Mouse (Mus musculus) forebrain, embryonic 15.5 days (tissue): ENCODE measurements at regions not wholly inside any gene's neighbourhood (a gene's known extent, or its start where the extent isn't known, plus 50 kb on each side); places are given as distances from the start of the nearest gene placed in this dataset.

ENCODE experiments used
- ATAC-seq: fragments of 200-750 bp; cut with Nextera tagmentation; replicated peaks from 2 replicates; pipeline ENCODE4 v1.8.0; 2017; ENCODE audit warnings: mild to moderate bottlenecking, moderate TSS enrichment, moderate library complexity
- H3K27ac ChIP-seq: fragments of 300-500 bp; sonication (generic); replicated peaks from 2 replicates; pipeline ENCODE4 v1.5.1; 2015; ENCODE audit warnings: mild to moderate bottlenecking, inconsistent platforms
- H3K27me3 ChIP-seq: fragments of 300-500 bp; sonication (generic); 2 replicates; pipeline ENCODE4 v1.6.1; 2015; ENCODE audit warnings: inconsistent platforms
- H3K36me3 ChIP-seq: fragments of 300-500 bp; sonication (generic); 2 replicates; pipeline ENCODE4 v1.6.1; 2015; ENCODE audit warnings: mild to moderate bottlenecking, inconsistent platforms
- H3K4me1 ChIP-seq: fragments of 300-500 bp; sonication (generic); 2 replicates; pipeline ENCODE4 v1.6.1; 2015; ENCODE audit warnings: inconsistent platforms
- H3K4me2 ChIP-seq: fragments of 300-500 bp; sonication (generic); replicated peaks from 2 replicates; pipeline ENCODE4 v1.6.1; 2015; ENCODE audit warnings: mild to moderate bottlenecking, inconsistent platforms
- H3K4me3 ChIP-seq: fragments of 300-500 bp; sonication (generic); 2 replicates; pipeline ENCODE4 v1.5.1; 2015; ENCODE audit warnings: mild to moderate bottlenecking, inconsistent platforms
- H3K9ac ChIP-seq: fragments of 300-500 bp; sonication (generic); replicated peaks from 2 replicates; pipeline ENCODE4 v1.6.1; 2015; ENCODE audit warnings: mild to moderate bottlenecking, inconsistent platforms
- H3K9me3 ChIP-seq: fragments of 300-500 bp; sonication (generic); 2 replicates; pipeline ENCODE4 v1.6.1; 2016; ENCODE audit warnings: inconsistent platforms
- WGBS: fragments of 180-500 bp; shearing (Covaris S2); methylation state at CpG from one replicate; pipeline ENCODE4 v1.1.7; 2015; ENCODE audit warnings: mixed read lengths; 5-methylcytosine and 5-hydroxymethylcytosine counted together

DNA sequence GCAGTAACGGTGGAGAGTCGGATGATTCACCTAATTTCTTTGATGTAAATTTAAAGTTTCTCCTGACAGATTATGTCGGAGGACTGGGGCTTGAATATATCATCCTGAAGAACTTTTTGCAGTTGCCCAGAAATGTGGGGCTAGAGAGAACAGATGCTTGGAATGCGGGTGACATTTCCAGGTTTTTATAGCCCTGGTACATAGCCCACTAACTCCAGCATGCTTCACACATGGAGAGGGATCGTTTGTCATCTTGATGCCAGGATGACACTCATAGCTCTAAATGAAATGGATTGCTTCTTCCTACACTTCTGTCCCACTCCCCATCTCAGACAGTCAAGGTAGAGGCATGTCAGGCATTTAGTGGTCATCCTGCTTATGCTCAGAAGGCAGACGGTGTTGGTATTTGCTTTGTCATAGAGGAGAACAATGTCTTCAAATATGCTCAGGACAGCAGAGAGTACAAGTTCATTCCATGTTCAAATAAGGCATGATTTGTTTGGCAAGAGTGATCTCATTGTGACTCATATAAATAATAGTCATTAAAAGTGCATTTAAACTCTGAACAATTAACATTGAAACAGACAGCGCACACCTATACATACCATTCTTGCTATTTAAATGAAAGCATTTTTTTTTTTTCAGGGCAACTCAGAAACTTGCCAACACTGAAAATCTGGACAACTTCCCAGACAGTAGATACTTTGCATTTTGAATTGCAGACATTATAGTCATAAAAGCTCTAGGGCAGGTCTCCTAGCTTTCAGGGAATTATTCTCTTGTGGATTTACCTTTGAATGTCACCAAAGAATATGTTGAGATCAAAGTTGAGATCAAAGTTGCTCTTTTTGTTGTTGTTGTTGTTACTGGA, 171.7 kb upstream of the Ptbp2 start:
- Histone ChIP-seq H3K9ac (no peak overlapping the region), H3K27ac (no peak overlapping the region), H3K27me3 (no peaks in the 10 kb centered on the region), H3K4me1 (peaks cover 37% of the 10 kb centered on the region), H3K9me3 (no peaks in the 10 kb centered on the region), H3K36me3 (no peaks in the 10 kb centered on the region), H3K4me3 (no peak overlapping the region), H3K4me2 (no peak overlapping the region)
- 0 out of 2 replicates have a peak, but pooled peaks have one; percentile 18 for ATAC-seq
- WGBS, result 59% methylated on average over 7 of the region's 7 CpGs

DNA sequence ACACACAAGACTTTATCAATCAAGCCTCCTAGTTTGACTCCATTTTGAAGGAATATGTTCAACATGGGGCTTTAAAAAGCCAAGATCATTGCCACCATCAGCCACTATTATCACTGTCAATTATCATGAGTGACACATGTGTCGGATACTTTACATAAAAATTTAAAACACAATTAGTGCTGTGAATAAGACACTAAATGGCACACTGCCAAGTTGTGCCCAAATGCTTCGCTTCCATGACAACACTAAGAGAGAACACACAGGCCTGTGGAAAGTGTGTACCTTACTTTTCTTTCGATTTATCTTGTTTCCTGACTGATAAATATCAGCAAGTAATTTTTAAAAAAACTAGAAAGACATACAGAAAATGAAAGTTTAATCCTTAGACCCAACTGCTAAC, 166.5 kb upstream of the Ptbp2 start:
- H3K27me3 ChIP-seq, result no peaks in the 10 kb centered on the region
- WGBS, result 18% methylated on average over 3 of the region's 3 CpGs
- H3K9me3 ChIP-seq, result no peaks in the 10 kb centered on the region
- peaks cover 41% of the 10 kb centered on the region for H3K4me1 ChIP-seq
- H3K36me3 ChIP-seq, result no peaks in the 10 kb centered on the region
- H3K27ac ChIP-seq, result peak overlapping the region; percentile 65
- no peak overlapping the region for H3K4me3 ChIP-seq
- no peak for ATAC-seq
- H3K9ac ChIP-seq, result no peak overlapping the region
- no peak overlapping the region for H3K4me2 ChIP-seq

DNA sequence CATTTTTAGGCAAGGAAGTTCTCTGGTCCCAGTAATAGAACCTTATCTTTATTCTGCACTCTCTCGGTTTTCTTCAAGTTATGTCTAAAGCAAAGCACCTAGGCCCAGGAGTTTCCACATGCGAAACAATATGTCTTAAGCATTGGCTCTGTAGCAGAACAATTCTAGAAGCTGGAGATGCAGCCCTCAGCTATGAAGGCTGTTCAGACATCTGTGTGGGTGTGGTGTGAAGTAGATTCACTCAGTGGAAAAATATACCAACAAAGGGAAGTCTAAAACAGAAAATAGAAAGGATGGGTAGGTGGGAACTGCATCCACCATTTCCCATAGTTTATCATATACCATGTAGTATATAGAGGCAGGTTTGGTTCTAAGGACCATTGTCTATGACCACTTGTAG, 165.8 kb upstream of the Ptbp2 start:
- H3K27ac ChIP-seq, result peak overlapping the region; percentile 65
- H3K4me3 ChIP-seq, result no peak overlapping the region
- 52% methylated on average over 2 of the region's 2 CpGs for WGBS
- no peaks in the 10 kb centered on the region for H3K36me3 ChIP-seq
- ATAC-seq, result no peak
- H3K9ac ChIP-seq, result no peak overlapping the region
- no peaks in the 10 kb centered on the region for H3K9me3 ChIP-seq
- peaks cover 37% of the 10 kb centered on the region for H3K4me1 ChIP-seq
- no peaks in the 10 kb centered on the region for H3K27me3 ChIP-seq
- H3K4me2 ChIP-seq, result no peak overlapping the region

DNA sequence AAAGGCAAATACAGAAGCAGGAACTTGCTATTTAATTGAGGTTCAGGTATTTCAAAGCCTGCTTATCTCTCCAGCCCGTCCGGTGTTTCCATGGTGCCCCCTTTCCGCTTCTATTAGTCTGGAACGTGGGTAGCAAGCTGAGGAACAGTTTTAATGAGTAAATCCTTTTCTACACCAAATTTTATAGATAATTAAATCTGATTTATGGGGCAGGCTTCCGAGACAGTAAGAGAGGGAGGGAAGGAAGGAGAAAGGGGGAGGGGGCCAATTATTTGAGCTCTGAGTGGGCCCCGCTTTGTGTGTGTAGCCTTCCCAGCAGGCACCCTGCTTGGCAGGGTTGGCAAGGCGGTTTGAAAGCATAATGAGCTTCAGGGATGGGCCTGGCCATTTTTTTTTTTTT, 165.4 kb upstream of the Ptbp2 start:
- peaks cover 37% of the 10 kb centered on the region for H3K4me1 ChIP-seq
- H3K27ac ChIP-seq, result peak overlapping the region; percentile 65
- no peaks in the 10 kb centered on the region for H3K27me3 ChIP-seq
- H3K9me3 ChIP-seq, result no peaks in the 10 kb centered on the region
- H3K4me2 ChIP-seq, result peak overlapping the region; percentile 47
- peak; percentile 75 for ATAC-seq
- H3K36me3 ChIP-seq, result no peaks in the 10 kb centered on the region
- peak overlapping the region; percentile 11; the same call in 1 of the 2 replicates for H3K9ac ChIP-seq
- WGBS, result 6% methylated on average over 7 of the region's 7 CpGs
- peak overlapping the region; percentile 29 for H3K4me3 ChIP-seq

DNA sequence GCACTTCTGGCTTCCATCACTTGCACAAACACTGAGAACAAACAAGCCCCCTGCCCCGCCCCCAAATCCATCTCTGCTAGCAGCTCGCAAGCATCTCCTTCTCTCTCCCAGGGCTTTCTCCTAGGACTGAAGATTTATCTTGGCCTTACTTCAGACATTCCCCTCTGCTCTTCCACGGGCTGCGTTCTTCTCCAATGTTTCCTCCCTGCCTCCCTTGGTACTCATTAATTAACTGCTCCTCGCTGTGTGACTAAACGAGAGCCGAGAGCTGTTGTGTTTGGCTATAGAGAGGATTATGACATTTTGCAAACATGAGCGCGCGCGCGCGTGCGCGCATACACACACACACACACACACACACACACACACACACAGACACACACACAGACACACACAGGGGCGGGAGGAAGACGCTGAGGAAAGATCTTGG, 164.8 kb upstream of the Ptbp2 start:
- H3K4me2 ChIP-seq, result peak overlapping the region; percentile 47
- H3K27me3 ChIP-seq, result no peaks in the 10 kb centered on the region
- H3K4me1 ChIP-seq, result peaks cover 32% of the 10 kb centered on the region
- H3K9ac ChIP-seq, result peak overlapping the region; percentile 11; the same call in 1 of the 2 replicates
- H3K4me3 ChIP-seq, result peak overlapping the region; percentile 29
- 2% methylated on average over 17 of the region's 17 CpGs for WGBS
- no peaks in the 10 kb centered on the region for H3K9me3 ChIP-seq
- no peaks in the 10 kb centered on the region for H3K36me3 ChIP-seq
- peak; percentile 64 for ATAC-seq
- peak overlapping the region; percentile 65 for H3K27ac ChIP-seq

DNA sequence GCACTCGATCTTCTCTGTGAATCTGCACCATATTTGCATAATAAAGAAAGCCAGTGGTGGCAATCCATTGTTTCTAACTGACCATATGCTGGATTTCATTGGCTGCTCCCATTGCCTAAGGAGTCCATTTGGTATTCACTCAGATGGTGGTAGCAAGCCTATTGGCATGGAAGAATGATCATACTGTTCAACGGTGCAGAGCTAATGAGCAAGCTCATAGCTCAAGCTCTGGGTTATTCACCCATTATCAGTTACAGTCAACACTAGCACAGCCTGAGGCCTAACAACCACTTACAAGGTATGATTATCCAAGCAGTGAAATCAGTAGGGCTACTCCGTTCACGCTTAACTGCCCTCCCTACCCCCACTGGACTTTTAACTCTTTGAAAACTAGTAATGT, 162.9 kb upstream of the Ptbp2 start:
- Histone ChIP-seq H3K36me3 (no peaks in the 10 kb centered on the region), H3K27me3 (no peaks in the 10 kb centered on the region), H3K4me3 (no peak overlapping the region), H3K4me2 (no peak overlapping the region), H3K9me3 (no peaks in the 10 kb centered on the region), H3K4me1 (peaks cover 31% of the 10 kb centered on the region), H3K9ac (no peak overlapping the region), H3K27ac (peak overlapping the region; percentile 19; the same call in 1 of the 2 replicates)
- 8% methylated on average over 4 of the region's 4 CpGs for WGBS
- ATAC-seq, result peak; percentile 60

DNA sequence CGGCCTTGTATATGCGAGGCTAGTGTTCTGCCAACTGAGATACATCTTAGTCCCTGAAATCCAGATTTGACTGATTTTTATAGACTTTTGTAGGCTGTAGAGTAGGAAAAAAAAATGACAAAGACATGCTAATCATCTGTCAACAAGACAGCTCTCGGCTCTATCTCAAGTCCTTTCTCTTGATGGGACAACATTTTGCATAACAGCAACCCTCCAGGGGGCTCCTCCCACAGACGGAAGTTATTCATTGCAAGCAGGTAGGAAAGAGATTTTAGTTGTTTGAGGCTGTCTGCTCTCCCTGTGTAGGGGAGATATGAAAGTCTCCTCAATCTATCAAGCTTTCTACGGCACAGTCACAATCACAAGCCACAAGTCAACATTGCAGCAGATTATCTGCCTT, 159.8 kb upstream of the Ptbp2 start:
- no peak for ATAC-seq
- whole genome bisulfite sequencing, result 69% methylated on average over 5 of the region's 5 CpGs
- Histone ChIP-seq H3K27me3 (no peaks in the 10 kb centered on the region), H3K9ac (no peak overlapping the region), H3K4me1 (peaks cover 14% of the 10 kb centered on the region), H3K4me3 (no peak overlapping the region), H3K4me2 (no peak overlapping the region), H3K9me3 (no peaks in the 10 kb centered on the region), H3K36me3 (no peaks in the 10 kb centered on the region), H3K27ac (no peak overlapping the region)

DNA sequence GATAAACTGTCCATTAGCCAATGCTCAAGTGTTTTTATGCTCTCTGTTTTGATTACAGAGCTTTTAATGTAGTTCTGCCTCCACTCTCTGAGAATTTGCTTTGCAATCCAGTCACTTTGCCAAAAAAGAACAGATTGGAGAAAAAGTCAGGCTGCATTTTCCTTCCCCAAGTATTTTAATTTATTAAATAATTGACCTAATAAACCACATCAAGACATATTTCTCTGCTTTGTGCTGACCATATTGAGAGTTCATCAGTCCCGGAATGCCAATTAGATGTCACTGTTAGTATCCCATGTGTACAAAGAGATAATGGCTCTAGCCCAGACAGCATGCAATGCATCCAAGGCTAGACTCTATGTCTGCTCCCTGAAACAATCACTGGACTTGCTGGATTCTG, 154.8 kb upstream of the Ptbp2 start:
- Histone ChIP-seq H3K27me3 (no peaks in the 10 kb centered on the region), H3K36me3 (no peaks in the 10 kb centered on the region), H3K9ac (no peak overlapping the region), H3K4me3 (no peak overlapping the region), H3K4me1 (0 out of 2 replicates have a peak, but pooled peaks cover 12% of the 10 kb centered on the region), H3K4me2 (no peak overlapping the region), H3K27ac (no peak overlapping the region), H3K9me3 (no peaks in the 10 kb centered on the region)
- WGBS, result 70% methylated on average over 1 of the region's 1 CpGs
- ATAC-seq, result no peak

DNA sequence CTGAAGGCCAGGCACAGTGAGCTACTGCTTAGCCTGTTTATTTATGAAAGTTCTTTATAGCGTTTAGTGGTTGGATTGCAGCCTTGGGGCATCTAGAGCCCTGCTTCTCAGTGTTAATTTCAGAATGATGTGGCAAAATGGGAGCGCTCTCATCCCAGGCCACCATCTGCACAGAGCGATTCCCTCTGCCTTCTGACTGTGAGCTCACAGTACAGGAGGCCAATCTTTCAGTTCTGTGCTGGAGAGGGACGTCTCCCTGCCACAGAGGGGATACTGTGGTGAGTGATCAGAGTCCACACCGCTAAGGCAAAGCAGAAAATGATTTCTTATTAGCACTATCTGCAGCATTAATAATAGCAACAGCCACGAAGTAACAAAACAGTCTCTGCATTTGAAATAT, 154.2 kb upstream of the Ptbp2 start:
- no peak overlapping the region for H3K4me2 ChIP-seq
- no peak overlapping the region for H3K4me3 ChIP-seq
- 0 out of 2 replicates have a peak overlapping the region, but pooled peaks have one; percentile 19 for H3K27ac ChIP-seq
- H3K36me3 ChIP-seq, result no peaks in the 10 kb centered on the region
- no peaks in the 10 kb centered on the region for H3K9me3 ChIP-seq
- no peak for ATAC-seq
- no peaks in the 10 kb centered on the region for H3K27me3 ChIP-seq
- WGBS, result 64% methylated on average over 6 of the region's 6 CpGs
- no peak overlapping the region for H3K9ac ChIP-seq
- H3K4me1 ChIP-seq, result peaks cover 17% of the 10 kb centered on the region

DNA sequence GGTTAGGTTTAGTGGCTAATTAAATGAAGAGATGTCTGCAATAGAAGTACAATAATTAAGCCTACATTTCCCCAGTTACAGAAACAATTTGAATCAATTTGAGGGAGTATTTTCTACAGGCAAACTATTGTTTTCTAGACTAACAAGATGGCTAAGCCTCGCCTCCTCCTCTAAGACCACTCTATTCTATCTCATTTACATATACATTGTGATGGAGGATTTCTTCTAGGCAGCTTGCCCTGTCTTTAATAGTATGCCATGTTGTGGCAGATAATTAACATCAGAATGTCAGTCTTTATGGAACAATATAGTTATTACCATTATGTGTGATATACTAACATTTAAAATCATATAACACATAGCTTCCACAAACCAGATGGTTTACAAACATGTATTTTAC, 152.3 kb upstream of the Ptbp2 start:
- 23% methylated on average over 1 of the region's 1 CpGs for WGBS
- Histone ChIP-seq H3K4me2 (no peak overlapping the region), H3K4me3 (no peak overlapping the region), H3K4me1 (peaks cover 27% of the 10 kb centered on the region), H3K27me3 (no peaks in the 10 kb centered on the region), H3K9ac (no peak overlapping the region), H3K36me3 (no peaks in the 10 kb centered on the region), H3K27ac (no peak overlapping the region), H3K9me3 (no peaks in the 10 kb centered on the region)
- peak; percentile 70 for ATAC-seq

DNA sequence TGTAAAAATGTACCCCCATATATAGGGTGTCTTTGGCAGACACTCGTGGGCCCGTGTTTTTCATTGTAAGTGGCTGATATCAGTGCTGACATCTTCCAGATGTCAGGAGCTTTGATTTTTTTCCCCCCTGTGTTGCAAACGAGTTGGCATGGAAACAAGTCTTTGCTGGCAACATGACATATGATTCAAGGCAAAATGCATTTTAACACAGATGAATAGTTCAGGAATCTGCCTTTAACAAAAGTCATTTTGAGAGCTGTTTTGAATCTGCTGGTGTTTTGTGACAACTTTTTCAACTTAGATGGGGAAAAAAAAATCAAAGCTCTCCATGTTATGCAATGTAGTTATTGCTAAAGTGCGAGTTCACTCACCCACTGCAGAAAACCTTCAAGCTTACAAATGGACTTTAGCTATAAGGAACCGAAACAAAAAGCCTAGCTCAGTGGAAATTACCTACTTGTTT, 148.8 kb upstream of the Ptbp2 start:
- ATAC-seq, result no peak
- H3K9ac ChIP-seq, result no peak overlapping the region
- H3K27me3 ChIP-seq, result no peaks in the 10 kb centered on the region
- no peaks in the 10 kb centered on the region for H3K36me3 ChIP-seq
- peak overlapping the region; percentile 49; the same call in 1 of the 2 replicates for H3K27ac ChIP-seq
- no peak overlapping the region for H3K4me3 ChIP-seq
- no peak overlapping the region for H3K4me2 ChIP-seq
- WGBS, result 7% methylated on average over 5 of the region's 5 CpGs
- peaks cover 20% of the 10 kb centered on the region for H3K4me1 ChIP-seq
- H3K9me3 ChIP-seq, result no peaks in the 10 kb centered on the region

DNA sequence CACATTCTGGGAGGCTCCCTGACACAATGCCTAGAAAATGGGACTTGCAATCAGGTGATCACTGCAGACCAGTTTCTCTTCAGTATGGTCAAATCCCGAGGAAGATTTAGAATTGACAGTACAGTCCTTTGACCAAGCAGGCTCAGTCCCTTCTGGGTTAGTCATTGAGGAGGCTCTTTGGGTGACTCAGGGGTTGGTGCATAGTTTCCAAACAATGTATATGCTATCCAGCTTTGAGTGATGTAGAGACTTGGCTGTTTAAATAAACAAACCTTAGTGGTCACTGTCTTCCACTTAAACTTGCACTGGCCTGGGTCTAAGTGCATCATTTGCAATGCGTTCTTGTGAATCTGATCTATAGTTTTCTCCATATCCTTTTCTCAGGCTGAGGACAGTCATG, 144.0 kb upstream of the Ptbp2 start:
- no peak overlapping the region for H3K4me3 ChIP-seq
- H3K9me3 ChIP-seq, result no peaks in the 10 kb centered on the region
- H3K4me2 ChIP-seq, result no peak overlapping the region
- H3K27me3 ChIP-seq, result no peaks in the 10 kb centered on the region
- no peak for ATAC-seq
- no peaks in the 10 kb centered on the region for H3K36me3 ChIP-seq
- no peak overlapping the region for H3K9ac ChIP-seq
- no peak overlapping the region for H3K27ac ChIP-seq
- peaks cover 8% of the 10 kb centered on the region for H3K4me1 ChIP-seq
- 84% methylated on average over 2 of the region's 2 CpGs for WGBS
